Mouse (Mus musculus) left cerebral cortex, postnatal 4 days (tissue): ENCODE data around the gene Arhgap23. TPM values are rescaled to one million over a fixed set of nuclear protein-coding genes. Genes with fewer than 3 reads are reported as not detected.

Experiments used
- DNase-seq: peaks from one replicate; pipeline ENCODE4 v3.0.0-alpha.2; 2022
- intact Hi-C: fragments of 180-260 bp; cut with DNase I; formaldehyde crosslinking; loops from one replicate; pipeline ENCODE4 v1.15.1; 2025
- total RNA-seq, 2 experiments: library from RNA; stranded (reverse); gene quantifications; 2 replicates each; pipeline ENCODE4 v1.2.3; 2021

The Arhgap23 gene
- total RNA-seq, 2 experiments from 2014 or later = 107 to 111 TPM

DNA sequence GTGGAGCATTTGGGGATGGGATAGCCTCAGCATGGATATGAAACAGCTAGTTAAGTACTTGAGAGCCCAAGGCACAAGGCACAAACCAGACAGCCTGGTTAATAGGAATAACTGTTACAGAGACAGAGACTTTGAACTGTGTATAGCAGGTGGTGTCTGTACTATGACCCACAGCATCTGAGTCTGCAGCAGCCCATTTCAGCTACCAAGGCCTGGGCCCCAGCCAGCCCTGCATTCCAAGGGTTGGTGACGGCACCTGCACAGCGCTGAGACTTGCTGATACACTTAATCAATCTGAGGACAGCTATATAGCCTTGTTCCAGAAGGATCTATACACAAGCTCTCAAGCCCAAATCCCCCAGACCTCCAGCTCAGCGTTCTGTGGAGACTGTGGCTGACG, 82.2 kb downstream of the Arhgap23 start:
- no peak for DNase-seq
- intact Hi-C loops = no loop called here

DNA sequence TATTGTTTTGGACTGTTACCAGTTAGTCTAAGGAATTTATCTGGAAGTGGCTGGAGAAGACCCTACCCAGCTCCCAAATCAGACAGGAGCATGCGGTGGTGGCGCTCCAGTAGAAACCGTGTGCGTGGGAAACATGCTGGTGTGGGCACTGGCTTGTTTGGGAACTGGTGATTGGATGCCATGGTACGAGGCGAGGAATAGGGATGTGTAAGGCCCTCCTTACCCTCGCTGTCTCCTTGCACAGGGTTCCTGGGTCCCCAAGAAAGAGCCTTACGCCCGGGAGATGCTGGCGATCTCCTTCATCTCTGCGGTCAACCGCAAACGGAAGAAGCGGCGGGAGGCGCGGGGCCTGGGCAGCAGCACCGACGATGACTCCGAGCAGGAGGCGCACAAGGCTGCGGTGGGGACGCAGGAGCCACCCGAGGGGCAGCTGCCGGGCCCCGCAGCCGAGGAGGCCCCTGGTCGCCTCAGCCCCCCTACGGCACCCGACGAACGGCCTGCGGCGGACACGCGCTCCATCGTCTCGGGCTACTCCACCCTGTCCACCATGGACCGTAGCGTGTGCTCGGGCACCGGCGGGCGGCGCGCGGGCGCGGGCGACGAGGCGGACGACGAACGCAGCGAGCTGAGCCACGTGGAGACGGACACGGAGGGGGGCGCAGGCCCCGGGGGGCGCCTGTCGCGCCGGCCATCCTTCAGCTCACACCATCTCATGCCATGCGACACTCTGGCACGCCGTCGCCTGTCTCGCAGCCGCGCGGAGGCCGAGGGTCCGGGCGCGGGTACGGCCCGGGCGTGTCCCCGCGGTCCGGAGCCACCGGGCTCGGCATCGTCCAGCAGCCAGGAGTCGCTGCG, 84.8 kb downstream of the Arhgap23 start, which contains the start of gene 4933428G20Rik:
Gene 4933428G20Rik, minus strand, starts transcription at position 476 of the 855 bp plus-strand sequence.
- intact Hi-C loops = no loop called here
- DNase-seq = no peak

DNA sequence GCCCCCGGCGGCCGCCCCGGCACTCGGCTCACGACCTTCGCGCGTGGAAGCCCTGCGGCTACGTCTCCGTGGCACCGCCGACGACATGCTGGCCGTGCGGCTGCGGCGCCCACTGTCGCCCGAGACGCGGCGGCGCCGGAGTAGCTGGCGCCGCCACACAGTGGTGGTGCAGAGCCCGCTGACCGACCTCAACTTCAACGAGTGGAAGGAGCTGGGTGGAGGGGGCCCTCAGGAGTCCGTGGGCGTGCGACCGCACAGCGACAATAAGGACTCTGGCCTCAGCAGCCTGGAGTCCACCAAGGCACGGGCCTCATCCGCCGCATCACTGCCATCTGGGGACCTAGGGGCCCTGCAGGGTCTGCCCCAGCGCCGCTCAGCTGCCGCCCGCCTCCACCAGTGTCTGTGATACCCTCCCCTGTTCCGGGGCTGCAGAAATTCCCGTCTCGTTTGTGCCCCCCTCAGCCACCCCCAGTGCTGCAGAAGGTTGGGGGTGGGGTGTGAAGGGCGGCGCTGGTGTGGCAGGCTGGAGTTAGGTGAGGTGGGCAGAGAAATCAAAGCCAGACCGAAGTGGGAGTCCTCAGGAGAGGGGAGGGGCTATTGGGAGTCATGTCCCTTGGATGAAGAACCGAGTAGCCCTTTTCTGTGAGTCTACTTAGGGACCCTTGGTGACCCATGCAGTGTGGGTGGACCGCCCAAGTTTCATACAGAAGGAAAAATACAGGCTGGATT, 85.6 kb downstream of the Arhgap23 start:
- no peak for DNase-seq
- intact Hi-C loops = no loop called here

DNA sequence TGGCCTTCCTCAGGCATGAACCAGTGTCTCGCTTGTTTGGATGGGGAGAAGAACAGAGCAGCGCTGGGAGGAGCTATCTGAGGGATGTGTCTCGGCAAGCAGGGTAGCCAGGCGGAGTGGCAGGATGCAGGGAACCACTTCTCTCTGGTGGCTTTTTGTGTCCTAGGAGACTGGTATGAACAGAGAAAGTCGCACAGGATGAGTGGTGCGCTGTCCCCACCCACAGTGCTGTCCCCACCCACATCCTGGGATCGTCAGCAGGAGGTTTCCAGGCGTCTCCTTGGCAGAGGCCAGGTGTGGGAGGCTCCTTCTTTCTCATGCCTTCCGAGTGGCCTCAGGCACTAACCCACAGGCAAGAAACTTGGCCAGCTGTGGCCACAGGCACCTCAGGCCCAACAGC, 87.0 kb downstream of the Arhgap23 start:
- intact Hi-C loops = no loop called here

DNA sequence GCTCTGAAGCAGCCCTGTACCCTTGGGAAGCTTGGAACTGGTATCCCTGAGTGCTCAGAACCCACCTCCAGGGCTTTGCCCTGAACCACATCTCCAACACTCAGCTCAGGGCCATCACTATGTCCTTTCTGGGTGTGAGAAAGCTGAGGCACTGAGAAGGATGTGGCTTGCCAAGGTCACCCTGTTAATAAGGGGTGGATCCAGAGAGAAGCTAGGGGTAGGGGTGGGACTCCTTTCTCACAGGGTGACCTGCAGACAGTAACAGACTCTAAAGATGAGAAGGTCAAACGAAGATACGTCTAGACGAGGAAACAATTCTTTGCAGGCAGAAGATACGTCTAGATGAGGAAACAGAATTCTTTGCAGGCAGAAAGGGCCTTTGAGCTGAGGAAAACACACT, 87.5 kb downstream of the Arhgap23 start:
- intact Hi-C loops = no loop called here
- DNase-seq = no peak

More for the DNA sequence above, 87.0 kb downstream of the Arhgap23 start:
- no peak for DNase-seq

DNA sequence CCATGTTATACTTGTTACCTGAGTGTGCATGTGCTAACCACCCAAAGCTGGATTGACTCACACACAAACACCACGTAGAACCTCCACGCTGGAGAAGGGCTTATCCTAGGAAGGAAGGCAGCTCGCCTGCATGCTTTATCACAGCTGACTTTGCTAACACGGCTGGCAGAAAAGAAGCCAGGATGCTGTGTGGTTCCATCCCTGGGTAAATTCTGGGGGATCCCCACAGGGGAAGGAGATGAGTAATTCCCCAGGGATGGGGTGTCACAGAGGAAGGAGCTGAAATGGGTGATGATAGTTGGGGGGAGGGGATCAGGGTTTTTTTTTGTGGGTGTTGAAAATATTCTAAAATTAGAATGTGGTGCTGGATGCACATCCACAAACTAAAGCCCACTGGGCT, 90.5 kb downstream of the Arhgap23 start:
- intact Hi-C loops = no loop called here

DNA sequence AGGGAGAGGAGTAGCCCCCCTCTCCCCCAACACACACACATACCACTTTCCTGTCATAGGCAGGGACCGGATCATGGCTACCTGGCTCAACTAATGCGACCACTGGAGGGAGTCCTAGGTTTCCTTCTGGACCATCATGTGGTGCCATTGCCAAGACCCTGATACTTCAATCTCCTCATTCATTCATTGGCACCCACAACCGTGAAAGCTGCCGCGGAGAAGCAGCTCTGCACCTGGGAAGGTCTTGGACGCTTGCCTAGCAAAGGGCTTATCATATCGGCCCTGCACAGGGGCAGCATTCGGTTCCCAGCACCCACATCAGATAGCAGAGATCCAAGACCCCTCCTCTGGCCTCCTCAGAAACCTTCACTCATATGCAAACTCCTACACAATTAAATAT, 91.0 kb downstream of the Arhgap23 start:
- intact Hi-C loops = no loop called here
- peak; percentile 60 for DNase-seq

More for the DNA sequence above, 90.5 kb downstream of the Arhgap23 start:
- no peak for DNase-seq

DNA sequence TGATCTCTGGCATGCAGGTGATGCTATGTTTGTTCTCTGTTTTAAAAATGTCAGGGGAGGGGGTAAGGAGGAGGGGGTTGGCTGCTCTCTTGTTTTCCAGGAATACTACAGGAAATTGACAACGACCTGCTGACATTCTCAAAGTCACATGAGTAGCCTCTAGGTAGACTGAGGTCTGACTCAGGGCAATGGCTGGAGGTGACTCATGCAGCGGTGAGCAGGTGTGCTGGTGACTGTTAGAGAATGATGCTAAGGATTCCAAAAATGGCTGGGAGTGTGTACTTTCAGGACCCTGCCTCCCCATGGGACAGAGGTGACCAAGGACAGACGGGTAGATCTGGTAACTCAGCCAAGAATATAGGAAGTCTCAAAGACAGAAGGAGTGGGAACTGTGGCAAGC, 92.9 kb downstream of the Arhgap23 start:
- intact Hi-C loops = no loop called here

DNA sequence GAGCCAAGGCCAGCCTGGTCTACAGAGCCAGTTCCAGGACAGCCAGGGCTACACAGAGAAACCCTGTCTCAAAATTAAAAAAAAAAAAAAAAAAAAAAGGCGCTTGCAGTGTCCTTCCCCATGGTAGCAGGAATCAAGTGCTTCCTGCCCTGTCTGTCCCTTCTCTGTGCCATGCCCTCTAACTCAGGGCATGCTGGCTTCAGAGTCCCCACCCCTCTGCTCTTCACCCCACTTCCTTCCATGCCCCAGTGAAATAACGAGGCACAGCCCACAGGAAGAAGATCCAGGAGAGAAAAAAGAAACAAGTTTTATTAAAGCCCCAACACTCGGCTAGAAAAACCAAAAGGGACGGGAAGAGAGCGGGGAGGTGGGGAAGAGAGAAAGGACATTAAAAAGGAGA, 93.7 kb downstream of the Arhgap23 start:
- intact Hi-C loops = no loop called here
- no peak for DNase-seq

More for the DNA sequence above, 92.9 kb downstream of the Arhgap23 start:
- DNase-seq = no peak

DNA sequence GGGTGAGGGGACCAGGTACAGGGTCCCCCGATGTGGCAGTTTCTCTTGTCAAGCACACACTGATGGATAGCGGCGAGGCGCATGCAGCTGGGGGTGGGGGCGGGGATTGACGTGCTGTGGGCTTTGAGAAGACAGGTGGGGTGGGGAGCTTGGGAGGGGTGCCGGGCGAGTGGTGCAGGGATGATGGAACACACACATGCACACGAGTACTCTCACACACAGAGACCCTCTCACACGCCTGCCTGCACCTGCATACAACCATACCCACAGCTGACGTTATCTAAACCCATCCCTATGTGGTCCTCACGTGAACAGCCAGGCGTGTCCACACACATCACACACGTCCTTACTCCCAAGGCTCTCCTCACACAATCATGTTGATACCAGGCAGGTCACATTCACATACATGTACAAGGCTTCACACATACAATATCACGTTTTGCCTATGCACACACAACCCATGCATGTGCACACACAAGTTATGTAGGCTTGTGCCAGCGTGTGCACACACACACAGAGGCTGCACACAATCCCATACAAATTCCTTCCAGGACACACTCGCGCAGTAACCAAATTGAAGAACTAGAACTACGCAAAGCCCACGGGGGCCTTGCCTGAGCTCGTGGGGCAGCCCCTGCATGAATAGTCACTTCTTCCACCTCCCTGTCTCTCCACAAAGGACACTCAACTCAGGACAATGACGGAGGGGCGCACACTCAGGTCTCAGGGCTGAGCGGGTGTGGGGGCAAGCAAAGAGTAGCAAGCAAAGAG, 94.6 kb downstream of the Arhgap23 start:
- intact Hi-C loops = no loop called here
- DNase-seq = no peak

DNA sequence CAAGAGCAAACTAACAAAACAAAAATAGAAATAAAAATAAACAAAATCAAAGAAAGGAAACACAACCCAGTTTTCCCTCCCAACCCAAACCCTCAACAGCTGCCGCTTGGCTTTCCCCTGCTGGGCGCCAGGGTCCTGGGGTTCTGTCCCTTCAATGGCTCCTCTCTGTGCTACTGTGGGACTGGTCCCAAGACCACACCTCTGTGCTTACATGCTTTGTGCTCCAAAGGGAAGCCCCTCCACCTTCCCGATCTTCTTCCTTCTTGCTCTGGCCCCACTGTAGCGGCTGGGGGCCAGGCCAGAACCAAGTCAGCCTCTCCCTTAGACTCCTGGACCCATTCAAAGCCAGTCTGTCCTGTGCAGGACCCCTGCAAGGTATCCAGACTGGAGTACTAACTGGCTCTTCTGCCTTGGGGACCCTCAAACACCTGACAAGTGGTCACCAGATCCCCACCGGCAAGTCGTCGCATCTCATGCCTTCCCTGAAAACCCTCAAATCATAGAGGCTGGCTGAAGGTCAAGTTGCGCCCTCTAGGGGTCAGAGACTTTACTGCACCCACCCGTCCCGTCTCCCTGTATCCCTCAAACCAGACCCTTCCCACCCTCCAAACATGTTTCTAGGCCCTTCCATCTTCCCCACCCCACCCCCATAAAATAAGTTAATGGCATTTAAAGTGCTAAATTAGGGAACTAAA, 95.8 kb downstream of the Arhgap23 start:
- DNase-seq = peak; percentile 82
- intact Hi-C loops = no loop called here

DNA sequence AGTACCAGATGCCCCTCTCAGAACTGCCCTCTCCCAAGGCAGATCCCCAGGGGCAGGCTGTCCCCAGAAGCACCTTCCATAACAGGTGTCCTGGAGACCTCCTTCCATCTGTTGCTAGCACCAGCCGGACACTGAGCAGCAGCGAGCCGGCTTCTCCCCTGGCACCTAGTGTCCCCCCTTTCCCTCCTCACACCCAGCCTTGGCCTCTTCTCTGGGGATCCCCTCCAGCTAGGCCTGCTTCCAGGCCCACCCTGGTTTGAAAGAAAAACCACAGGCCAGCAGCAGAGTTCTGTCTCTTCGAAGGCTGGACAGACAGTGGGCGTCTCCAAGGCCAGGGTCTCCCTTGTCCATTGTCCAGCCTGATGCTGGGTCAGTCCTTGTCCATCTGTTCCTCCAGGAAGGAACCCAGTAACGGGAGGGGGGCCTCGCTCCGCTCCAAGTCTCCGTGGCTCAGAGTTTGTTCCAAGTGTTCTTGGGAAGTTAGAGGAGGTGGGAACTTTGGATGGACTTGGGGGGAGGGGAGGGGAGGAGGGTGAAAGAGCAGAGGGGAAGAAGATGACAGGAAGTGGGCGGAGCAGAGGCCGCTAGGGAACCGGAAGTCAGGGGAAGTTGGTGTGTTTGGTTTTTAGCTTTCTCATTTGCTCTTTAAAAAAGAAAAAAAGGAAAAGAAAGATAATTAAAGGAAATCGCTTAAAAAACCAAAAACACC, 96.5 kb downstream of the Arhgap23 start:
- intact Hi-C loops = no loop called here
- peak; percentile 53 for DNase-seq

DNA sequence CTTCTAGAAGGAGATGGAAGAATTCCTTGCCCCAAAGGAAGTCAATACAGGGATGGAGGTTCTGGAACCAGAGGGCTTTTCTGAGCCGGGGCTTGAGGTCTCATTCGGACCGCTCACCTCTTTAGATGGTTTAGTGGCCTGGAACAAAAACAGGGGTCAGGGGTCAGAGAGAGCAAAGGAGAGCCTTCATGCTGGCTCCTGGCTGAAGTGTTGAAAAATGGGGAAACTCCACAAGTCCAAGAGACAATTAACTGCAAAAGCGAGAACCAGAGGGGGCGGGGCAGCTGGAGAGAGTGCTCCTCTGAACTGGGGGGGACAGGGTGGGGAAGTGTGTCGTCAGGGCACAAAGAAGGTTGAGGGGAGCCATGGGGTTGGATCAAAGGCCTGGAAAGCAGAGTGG, 97.2 kb downstream of the Arhgap23 start:
- DNase-seq = no peak

DNA sequence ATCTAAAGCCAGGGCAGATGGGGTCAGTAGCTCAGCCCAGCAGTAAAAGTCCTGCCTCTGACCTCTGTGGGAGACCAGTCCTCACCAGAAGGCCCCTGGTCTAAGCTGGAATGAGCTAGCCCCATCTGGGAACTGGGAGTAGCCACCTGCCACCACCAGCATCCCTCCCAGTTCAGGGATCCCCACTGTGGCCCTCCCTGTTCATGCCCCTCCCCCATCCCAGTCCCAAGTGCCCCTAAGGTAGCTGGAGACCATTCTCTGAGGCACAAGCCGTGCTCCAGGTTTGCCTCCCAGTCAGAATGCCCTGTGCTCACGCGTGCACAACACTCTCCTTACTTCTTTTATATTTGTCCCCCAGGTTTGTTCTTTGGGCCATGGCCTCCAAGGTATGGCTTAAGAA, 97.7 kb downstream of the Arhgap23 start:
- intact Hi-C loops = no loop called here
- DNase-seq = no peak

More for the DNA sequence above, 97.2 kb downstream of the Arhgap23 start:
- intact Hi-C loops = no loop called here

DNA sequence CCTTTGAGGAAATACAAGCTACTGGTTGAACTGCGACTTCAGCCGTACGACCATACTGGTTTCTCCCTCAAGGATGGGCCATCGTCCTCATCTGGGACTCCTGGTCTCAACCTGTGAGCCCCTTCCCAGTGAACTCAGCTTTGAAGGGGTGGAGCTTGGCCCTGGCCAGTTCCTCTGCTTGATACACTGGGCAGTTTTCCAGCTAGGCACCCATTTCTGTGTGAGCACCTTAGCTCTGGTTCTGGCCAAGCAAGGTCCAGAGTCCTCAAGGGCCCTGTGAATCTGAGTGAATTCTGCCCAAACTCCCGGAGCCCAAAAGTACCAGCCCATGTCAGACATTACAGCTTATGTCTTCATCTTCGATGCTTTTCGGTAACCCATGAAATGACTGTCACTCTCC, 105.2 kb downstream of the Arhgap23 start:
- intact Hi-C loops = no loop called here
- no peak for DNase-seq

DNA sequence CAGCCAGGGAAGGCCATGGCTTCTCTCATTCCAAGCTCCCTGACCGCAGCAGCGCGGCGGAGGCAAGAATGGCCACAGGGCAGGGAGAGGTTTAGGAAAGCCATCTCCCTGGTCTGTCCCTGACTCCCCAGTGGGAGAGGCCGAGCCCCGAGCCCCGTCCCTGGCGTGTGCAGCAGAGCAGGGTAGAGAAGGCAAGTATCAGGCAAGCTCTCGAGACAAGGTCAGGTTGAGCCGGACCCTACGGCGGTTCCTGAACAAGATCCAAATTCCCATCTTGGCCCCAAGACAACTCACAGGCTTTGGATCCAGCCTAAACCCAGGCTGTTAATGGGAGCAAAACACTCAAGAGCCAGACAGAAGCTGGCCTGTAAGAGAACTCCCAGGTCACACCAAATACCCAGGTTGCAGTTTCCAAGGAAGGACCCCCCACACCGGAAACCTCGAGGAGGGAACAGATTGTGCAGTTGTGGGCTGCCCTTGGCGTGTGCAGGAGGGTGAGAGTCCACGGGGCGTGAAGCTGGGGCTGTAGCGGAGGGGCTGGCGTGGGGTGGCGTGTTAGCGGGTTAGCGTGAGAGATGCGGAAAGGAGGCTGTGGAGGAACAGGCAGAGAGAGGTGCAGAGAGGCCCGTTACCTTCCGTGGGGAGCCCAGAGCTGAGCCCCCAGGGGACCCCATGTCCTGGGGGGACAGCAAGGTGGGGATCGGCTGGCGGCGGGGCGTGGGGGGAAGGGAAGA, 106.6 kb downstream of the Arhgap23 start:
- intact Hi-C loops = no loop called here

DNA sequence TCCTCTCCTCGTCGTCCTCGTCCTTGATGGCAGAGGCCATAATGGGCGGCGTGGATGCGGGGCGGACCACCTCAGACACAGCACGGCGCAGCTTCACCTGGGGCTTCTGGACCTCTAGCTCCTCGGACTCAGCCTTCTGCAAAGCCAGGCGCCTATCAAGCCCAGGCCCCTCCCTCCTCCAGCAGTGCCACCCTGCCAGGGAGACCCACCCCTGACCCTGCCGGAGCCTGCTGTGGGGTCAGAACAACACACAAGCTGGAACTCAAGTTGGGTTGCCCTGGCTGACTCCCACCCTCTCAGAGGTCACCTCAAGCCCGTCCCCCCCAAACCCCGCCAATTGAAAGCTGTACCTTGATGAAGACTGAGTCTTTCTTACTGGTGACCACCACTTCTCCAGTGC, 107.8 kb downstream of the Arhgap23 start:
- no peak for DNase-seq
- intact Hi-C loops = no loop called here

More for the DNA sequence above, 106.6 kb downstream of the Arhgap23 start:
- DNase-seq = no peak

DNA sequence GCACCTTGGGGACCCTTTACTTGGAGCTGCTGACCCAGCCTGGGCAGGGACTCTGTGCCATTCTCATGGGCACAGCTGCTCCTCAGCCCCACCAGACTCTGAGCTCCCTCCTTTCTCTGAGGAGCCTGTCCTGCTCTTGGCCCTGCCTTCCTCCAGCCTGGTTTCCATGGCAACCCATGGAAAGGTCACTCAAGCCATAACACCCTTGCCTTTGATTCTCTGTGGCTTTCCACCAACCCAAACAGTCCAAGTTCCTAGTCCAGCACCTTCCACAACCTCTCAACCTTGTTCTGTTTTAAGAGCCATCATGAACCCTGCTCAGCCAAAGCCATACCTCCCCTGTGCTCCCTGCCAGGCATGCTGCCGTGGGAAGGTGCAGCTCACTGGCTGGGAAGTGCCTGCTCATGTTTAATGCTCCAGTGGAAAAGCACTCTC, 108.5 kb downstream of the Arhgap23 start:
- intact Hi-C loops = no loop called here
- peak; percentile 65 for DNase-seq

DNA sequence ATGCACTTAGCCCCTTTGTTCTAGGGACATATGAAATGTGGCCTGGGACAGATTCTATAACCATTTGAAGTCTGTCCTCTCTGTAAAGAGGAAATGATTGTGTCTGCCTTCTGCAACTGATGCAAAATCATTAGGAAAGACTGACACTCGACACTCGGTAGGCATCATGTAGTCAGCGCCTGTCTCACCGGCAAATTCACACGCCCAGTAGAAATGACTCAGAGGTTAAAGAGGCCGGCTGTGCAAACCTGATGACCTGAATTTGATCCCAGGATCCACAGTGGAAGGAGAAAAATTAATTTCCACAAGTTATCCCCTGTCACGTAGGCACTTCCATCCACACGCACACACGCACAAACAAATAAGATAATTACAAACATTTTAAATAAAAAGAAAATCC, 109.0 kb downstream of the Arhgap23 start:
- intact Hi-C loops = no loop called here
- no peak for DNase-seq
